Mouse (Mus musculus) heart, adult 2 months (tissue): ENCODE results near the gene Gm49384.

Experiments used
- CTCF ChIP-seq: fragments of 200-600 bp; IDR thresholded peaks from 2 replicates; pipeline ENCODE4 v1.8.1; 2022; ENCODE audit warnings: antibody characterized with exemption, mild to moderate bottlenecking, moderate library complexity
- POLR2A ChIP-seq: fragments of 200-500 bp; IDR thresholded peaks from 2 replicates; pipeline ENCODE4 v1.6.1; 2011; ENCODE audit warnings: mild to moderate bottlenecking, low read depth, low read length, control low read depth; ENCODE audit not compliant: insufficient read depth

- 0 out of 2 replicates have a peak, but pooled peaks have one; percentile 26 for TF ChIP-seq POLR2A
- no peak for TF ChIP-seq CTCF
Measured at GRCm38 (mm10) chr12:69157107-69157506, 47.0 kb downstream of the Gm49384 start.
